Mouse (Mus musculus): ENCODE data around the gene Snai1. TPM values are rescaled to one million over a fixed set of nuclear protein-coding genes. Genes with fewer than 3 reads are reported as not detected.

Gene Snai1
- polyA plus RNA-seq, 1 experiment from 2014 or later: 1.6 TPM

DNA sequence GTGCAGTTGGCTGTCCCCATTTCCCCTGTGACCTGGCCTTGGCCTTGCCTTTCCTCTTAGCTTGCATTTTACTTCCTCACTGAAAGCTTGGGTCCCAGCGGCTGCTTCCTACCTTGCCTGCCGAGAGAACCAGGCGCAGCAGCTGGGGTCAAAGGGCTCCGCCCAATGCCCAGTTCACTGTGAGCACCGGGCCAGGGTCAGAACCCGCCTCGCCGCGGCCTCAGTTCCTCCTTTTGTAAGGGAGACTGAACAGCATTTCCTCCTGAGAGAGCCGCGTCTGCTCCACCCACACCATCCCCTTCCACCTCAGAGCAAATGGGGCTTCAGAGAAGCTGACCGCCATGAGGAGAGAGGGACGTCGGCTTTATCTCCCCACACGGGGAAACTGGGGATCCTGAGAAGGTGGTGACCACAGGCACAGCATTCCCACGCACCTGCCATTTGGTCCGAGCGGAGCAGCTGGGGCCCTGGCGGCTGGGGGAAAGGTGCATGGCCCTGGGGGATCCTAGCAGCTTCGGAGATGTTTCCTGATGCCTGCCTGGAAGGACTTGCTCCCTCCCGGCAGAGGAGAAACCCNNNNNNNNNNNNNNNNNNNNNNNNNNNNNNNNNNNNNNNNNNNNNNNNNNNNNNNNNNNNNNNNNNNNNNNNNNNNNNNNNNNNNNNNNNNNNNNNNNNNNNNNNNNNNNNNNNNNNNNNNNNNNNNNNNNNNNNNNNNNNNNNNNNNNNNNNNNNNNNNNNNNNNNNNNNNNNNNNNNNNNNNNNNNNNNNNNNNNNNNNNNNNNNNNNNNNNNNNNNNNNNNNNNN, 51.0 kb downstream of the Snai1 start:
- Histone ChIP-seq H3K4me2 (peak overlapping the region; percentile 76), H3K9ac (peak overlapping the region; percentile 57), H3K4me1 (replicated peaks) (peaks cover 38% of the 10 kb centered on the region), H3K4me3 (replicated peaks) (peak overlapping the region; percentile 58), H3K36me3 (replicated peaks) (no peaks in the 10 kb centered on the region), H3K27me3 (no peaks in the 10 kb centered on the region), H3K27ac (replicated peaks) (peak overlapping the region; percentile 82), H3K9me3 (replicated peaks) (no peaks in the 10 kb centered on the region)
- 5% methylated on average over 21 of the region's 21 CpGs for WGBS (ENCODE audit: insufficient replicate concordance)
- ATAC-seq (ENCODE audit: insufficient read depth): peak; percentile 68

Other genes starting within 250 kb of the Snai1 start
- gene B4galt5, start 189.0 kb upstream of the Snai1 start, polyA plus RNA-seq (2015; fragmentation: Nextera tagmentation; extraction: Ambion mirVana): 2.4 TPM in 2 replicates
- 12.7 and 15.2 TPM in 2 replicates for gene Slc9a8, start 116.5 kb upstream of the Snai1 start, polyA plus RNA-seq (2015; fragmentation: Nextera tagmentation; extraction: Ambion mirVana)
- gene Rnf114, start 45.5 kb upstream of the Snai1 start, polyA plus RNA-seq (2015; fragmentation: Nextera tagmentation; extraction: Ambion mirVana): 35.3 and 38.2 TPM in 2 replicates
- gene Spata2, start 45.3 kb upstream of the Snai1 start, polyA plus RNA-seq (2015; fragmentation: Nextera tagmentation; extraction: Ambion mirVana): 8.1 and 8.3 TPM in 2 replicates
- 187 and 195 TPM in 2 replicates for gene Ube2v1, start 93.9 kb downstream of the Snai1 start, polyA plus RNA-seq (2015; fragmentation: Nextera tagmentation; extraction: Ambion mirVana)
- gene Gm20431, start 123.3 kb downstream of the Snai1 start, polyA plus RNA-seq (2015; fragmentation: Nextera tagmentation; extraction: Ambion mirVana): 0.63 TPM in 1 of 2 replicates, not detected in the other
- gene Cebpb, start 150.7 kb downstream of the Snai1 start, polyA plus RNA-seq (2015; fragmentation: Nextera tagmentation; extraction: Ambion mirVana): 13.0 and 14.0 TPM in 2 replicates
- 17.4 and 18.2 TPM in 2 replicates for gene Tmem189, start 151.6 kb downstream of the Snai1 start, polyA plus RNA-seq (2015; fragmentation: Nextera tagmentation; extraction: Ambion mirVana)

Data from liver, embryonic 15.5 days (tissue).